Mouse (Mus musculus): ENCODE measurements at regions not wholly inside any gene's neighbourhood (a gene's known extent, or its start where the extent isn't known, plus 50 kb on each side); places are given as distances from the start of the nearest gene placed in this dataset.
A peak's percentile ranks its signal among the peaks of the same experiment; 100 is the strongest.

DNA sequence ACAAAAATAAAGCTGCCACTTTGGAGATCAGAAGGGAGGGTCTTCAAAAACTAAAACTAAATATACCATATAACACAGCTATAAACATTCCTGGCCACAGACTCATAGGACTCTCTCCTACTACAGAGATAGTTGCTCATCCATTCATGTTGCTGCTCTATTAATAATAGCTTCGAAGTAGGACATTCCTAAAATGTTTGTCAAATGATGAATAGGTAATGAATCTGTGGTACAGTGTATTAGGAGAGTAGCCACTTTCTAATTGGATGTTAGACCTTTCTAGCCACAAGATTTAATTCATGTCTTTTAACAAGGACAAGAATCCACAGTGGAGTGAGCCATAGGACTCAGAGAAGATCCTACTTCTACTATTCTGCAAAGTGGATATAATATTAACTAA is 367.8 kb upstream of the Impad1 start:
- Histone ChIP-seq H3K4me2 (ENCODE audit: low read depth) (no peak overlapping the region), H3K4me1 (ENCODE audit: insufficient read depth) (no peaks in the 10 kb centered on the region), H3K9ac (no peak overlapping the region), H3K9me3 (ENCODE audit: low read length) (no peaks in the 10 kb centered on the region), H3K27ac (ENCODE audit: low read depth, low read length) (no peak overlapping the region), H3K36me3 (ENCODE audit: insufficient read depth) (no peaks in the 10 kb centered on the region), H3K27me3 (ENCODE audit: insufficient read depth, low read length) (no peaks in the 10 kb centered on the region), H3K4me3 (ENCODE audit: low read depth, low read length) (no peak overlapping the region)
- no peak for DNase-seq
- no peak for TF ChIP-seq CTCF (IDR thresholded peaks at IDR 0.05; ENCODE audit: low read depth)
- 64% methylated on average over 1 of the region's 1 CpGs for WGBS
- no peak for ATAC-seq

DNA sequence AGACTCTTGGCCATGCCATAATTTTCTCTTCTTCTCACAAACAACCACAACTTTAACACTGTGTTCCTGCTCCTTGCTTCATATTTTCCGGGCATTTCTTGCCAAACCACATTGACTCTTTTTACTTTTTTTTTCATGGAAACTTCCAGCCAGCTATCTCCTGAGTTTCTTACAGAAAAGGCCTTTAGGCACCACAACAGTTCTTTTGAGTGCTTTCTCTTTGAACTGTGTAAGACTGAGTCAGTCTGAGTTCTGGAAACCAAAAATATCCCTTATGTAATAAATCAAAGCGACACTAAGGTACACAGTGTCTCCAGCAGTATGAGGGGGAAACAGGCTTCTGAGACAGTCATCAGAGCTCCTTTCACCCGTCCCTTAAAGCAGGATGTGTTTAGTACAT is 337.6 kb upstream of the Impad1 start:
- Histone ChIP-seq H3K9ac (no peak overlapping the region), H3K36me3 (ENCODE audit: insufficient read depth) (no peaks in the 10 kb centered on the region), H3K4me2 (ENCODE audit: low read depth) (no peak overlapping the region), H3K9me3 (ENCODE audit: low read length) (no peaks in the 10 kb centered on the region), H3K4me1 (ENCODE audit: insufficient read depth) (no peaks in the 10 kb centered on the region), H3K27me3 (ENCODE audit: insufficient read depth, low read length) (no peaks in the 10 kb centered on the region), H3K27ac (ENCODE audit: low read depth, low read length) (no peak overlapping the region), H3K4me3 (ENCODE audit: low read depth, low read length) (no peak overlapping the region)
- no peak for TF ChIP-seq CTCF (IDR thresholded peaks at IDR 0.05; ENCODE audit: low read depth)
- WGBS, result 68% methylated on average over 3 of the region's 3 CpGs
- ATAC-seq, result no peak
- DNase-seq, result no peak

DNA sequence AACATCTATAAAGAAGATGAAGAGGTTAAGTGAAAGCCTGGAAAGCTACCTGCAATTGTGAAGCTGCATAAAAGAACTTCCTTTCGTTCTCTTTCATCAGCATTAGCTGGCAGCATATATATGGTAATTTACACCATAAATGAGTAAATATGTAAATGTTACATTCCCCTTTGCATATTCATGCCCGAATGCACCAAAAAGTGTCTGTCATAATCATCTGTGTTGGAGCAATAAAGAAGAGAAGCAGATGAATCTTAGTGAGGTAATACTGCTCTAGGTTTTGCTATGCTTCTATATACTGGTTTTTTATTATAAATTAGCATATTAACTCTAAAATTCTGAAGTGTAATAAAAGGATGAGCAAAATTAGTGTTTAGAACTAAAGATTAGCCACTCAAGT is 332.9 kb upstream of the Impad1 start:
- H3K4me3 ChIP-seq (ENCODE audit: low read depth, low read length), result no peak overlapping the region
- no peaks in the 10 kb centered on the region for H3K9me3 ChIP-seq (ENCODE audit: low read length)
- H3K4me1 ChIP-seq (ENCODE audit: insufficient read depth), result no peaks in the 10 kb centered on the region
- H3K36me3 ChIP-seq (ENCODE audit: insufficient read depth), result no peaks in the 10 kb centered on the region
- no peak overlapping the region for H3K27ac ChIP-seq (ENCODE audit: low read depth, low read length)
- no peak for TF ChIP-seq CTCF (IDR thresholded peaks at IDR 0.05; ENCODE audit: low read depth)
- no peaks in the 10 kb centered on the region for H3K27me3 ChIP-seq (ENCODE audit: insufficient read depth, low read length)
- WGBS, result 52% methylated on average over 2 of the region's 2 CpGs
- peak; percentile 55; the same call in 1 of the 2 replicates for ATAC-seq
- no peak overlapping the region for H3K4me2 ChIP-seq (ENCODE audit: low read depth)
- no peak overlapping the region for H3K9ac ChIP-seq
- DNase-seq, result no peak

DNA sequence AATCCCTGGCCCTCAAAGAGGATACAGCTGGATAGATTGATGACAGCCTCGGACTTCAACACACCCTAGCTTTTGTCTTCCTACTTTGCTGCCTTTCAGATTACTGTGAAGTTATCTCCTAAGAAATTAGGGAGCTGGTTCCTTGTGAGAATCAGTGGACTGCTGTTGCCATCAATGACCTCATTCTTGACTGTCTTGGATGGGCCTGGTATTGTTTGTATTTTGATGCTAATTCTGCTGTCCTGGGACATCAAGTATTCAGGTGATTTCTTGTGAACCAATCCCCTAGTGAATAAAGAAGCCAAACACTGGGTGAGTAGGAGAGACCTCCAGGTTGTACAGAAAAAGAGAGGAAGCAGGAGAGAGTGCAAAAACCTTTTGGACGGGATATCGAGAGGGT is 305.3 kb upstream of the Impad1 start:
- no peaks in the 10 kb centered on the region for H3K27me3 ChIP-seq (ENCODE audit: insufficient read depth, low read length)
- H3K9me3 ChIP-seq (ENCODE audit: low read length), result no peaks in the 10 kb centered on the region
- no peaks in the 10 kb centered on the region for H3K4me1 ChIP-seq (ENCODE audit: insufficient read depth)
- no peak overlapping the region for H3K9ac ChIP-seq
- WGBS, result 88% methylated on average over 3 of the region's 3 CpGs
- no peak for TF ChIP-seq CTCF (IDR thresholded peaks at IDR 0.05; ENCODE audit: low read depth)
- ATAC-seq (no peak), DNase-seq (no peak)
- no peak overlapping the region for H3K27ac ChIP-seq (ENCODE audit: low read depth, low read length)
- no peak overlapping the region for H3K4me2 ChIP-seq (ENCODE audit: low read depth)
- no peaks in the 10 kb centered on the region for H3K36me3 ChIP-seq (ENCODE audit: insufficient read depth)
- no peak overlapping the region for H3K4me3 ChIP-seq (ENCODE audit: low read depth, low read length)

DNA sequence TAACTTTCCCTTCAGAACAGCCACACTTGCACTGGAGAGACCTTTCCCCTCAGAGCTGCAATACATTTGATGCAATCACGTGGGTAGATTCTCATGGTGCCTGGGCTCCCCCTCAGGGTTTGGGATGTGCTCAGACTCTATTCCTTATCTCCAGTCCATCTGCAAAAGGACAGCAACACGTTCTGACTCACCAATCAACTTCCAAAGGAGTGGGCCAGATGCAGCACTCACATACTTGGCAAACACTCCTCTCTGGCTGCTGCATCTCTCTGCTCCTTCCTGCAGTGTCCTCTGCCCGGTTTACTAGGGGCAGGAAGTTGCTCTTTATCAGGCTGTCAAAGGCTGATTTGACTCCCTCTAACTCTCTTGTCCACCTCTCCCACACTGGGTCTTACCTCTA is 285.6 kb upstream of the Impad1 start:
- Histone ChIP-seq H3K9ac (no peak overlapping the region), H3K4me1 (ENCODE audit: insufficient read depth) (no peaks in the 10 kb centered on the region), H3K4me3 (ENCODE audit: low read depth, low read length) (no peak overlapping the region), H3K27ac (ENCODE audit: low read depth, low read length) (no peak overlapping the region), H3K9me3 (ENCODE audit: low read length) (no peaks in the 10 kb centered on the region), H3K4me2 (ENCODE audit: low read depth) (no peak overlapping the region), H3K27me3 (ENCODE audit: insufficient read depth, low read length) (no peaks in the 10 kb centered on the region), H3K36me3 (ENCODE audit: insufficient read depth) (no peaks in the 10 kb centered on the region)
- TF ChIP-seq CTCF (IDR thresholded peaks at IDR 0.05; ENCODE audit: low read depth), result no peak
- 54% methylated on average over 3 of the region's 3 CpGs for WGBS
- DNase-seq (no peak), ATAC-seq (no peak)

DNA sequence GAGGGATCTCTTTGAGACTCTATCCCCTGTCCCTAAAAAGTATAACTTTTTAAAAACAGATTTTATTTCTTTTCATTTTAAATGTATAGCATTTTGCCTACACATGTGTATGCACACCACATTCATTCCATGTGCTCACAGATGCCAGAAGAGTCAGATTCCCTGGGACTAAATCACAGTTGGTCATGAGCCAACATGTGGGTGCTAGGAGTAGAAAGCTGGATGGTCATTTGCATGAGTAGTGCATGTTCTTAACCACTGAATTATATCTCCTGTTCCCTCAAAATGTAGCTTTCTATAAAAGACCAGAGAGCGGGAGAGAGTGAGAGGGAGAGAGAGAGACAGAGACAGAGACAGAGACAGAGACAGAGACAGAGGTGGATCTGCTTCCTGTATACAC is 281.6 kb upstream of the Impad1 start:
- 93% methylated on average over 1 of the region's 1 CpGs for WGBS
- no peaks in the 10 kb centered on the region for H3K4me1 ChIP-seq (ENCODE audit: insufficient read depth)

DNA sequence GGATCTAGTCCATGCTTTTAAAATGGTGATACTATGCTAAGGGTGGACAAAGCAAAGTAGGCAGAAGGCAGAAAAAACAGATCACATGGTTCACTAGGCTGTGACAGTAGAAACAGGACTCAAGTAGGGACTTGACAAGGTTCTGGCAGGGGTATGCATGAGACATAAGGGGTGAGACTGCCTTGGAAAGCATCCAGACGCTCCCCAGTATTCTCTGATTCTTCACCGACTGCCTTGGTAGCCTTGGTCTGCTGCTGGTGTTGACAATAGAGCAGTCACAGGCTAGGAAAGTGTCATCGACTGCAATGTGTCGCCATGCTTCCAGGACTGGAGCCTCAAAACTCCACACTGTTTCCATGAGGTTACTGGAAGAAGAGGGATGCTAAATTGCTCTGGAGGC is 278.1 kb upstream of the Impad1 start:
- H3K4me3 ChIP-seq (ENCODE audit: low read depth, low read length), result no peak overlapping the region
- no peak overlapping the region for H3K4me2 ChIP-seq (ENCODE audit: low read depth)
- 56% methylated on average over 4 of the region's 4 CpGs for WGBS
- no peak for TF ChIP-seq CTCF (IDR thresholded peaks at IDR 0.05; ENCODE audit: low read depth)
- H3K9ac ChIP-seq, result no peak overlapping the region
- H3K27me3 ChIP-seq (ENCODE audit: insufficient read depth, low read length), result no peaks in the 10 kb centered on the region
- ATAC-seq (peak; percentile 79), DNase-seq (peak; percentile 12)
- no peak overlapping the region for H3K27ac ChIP-seq (ENCODE audit: low read depth, low read length)
- H3K36me3 ChIP-seq (ENCODE audit: insufficient read depth), result no peaks in the 10 kb centered on the region
- H3K4me1 ChIP-seq (ENCODE audit: insufficient read depth), result no peaks in the 10 kb centered on the region
- no peaks in the 10 kb centered on the region for H3K9me3 ChIP-seq (ENCODE audit: low read length)

More for the DNA sequence above, 281.6 kb upstream of the Impad1 start:
- H3K9ac ChIP-seq, result no peak overlapping the region
- H3K27ac ChIP-seq (ENCODE audit: low read depth, low read length), result no peak overlapping the region
- ATAC-seq (no peak), DNase-seq (no peak)
- H3K27me3 ChIP-seq (ENCODE audit: insufficient read depth, low read length), result no peaks in the 10 kb centered on the region
- H3K36me3 ChIP-seq (ENCODE audit: insufficient read depth), result no peaks in the 10 kb centered on the region
- H3K4me2 ChIP-seq (ENCODE audit: low read depth), result no peak overlapping the region
- H3K4me3 ChIP-seq (ENCODE audit: low read depth, low read length), result no peak overlapping the region
- TF ChIP-seq CTCF (IDR thresholded peaks at IDR 0.05; ENCODE audit: low read depth), result no peak
- H3K9me3 ChIP-seq (ENCODE audit: low read length), result no peaks in the 10 kb centered on the region
